Mouse (Mus musculus) MEL (cell line): Measurements from ENCODE around the gene Rnaseh2b. TPM values are rescaled to one million over a fixed set of nuclear protein-coding genes. Genes with fewer than 3 reads are reported as not detected.

Source experiments
- DNase-seq: peaks from one replicate; pipeline ENCODE4 v3.0.0; 2011; ENCODE audit warnings: low read depth, low spot score
- H3K27ac ChIP-seq: 2 replicates; pipeline ENCODE4 v1.5.1; 2012; ENCODE audit warnings: low read depth, mild to moderate bottlenecking, control low read depth, low read length, moderate library complexity; ENCODE audit not compliant: control insufficient read depth
- H3K27me3 ChIP-seq, 2 experiments: fragments of 150-350 bp in 1 of 2; sonication (generic) in 1 of 2; 2 replicates each; pipeline ENCODE4 v1.6.1; 2012; ENCODE audit warnings: low read length in 2 of 2, mild to moderate bottlenecking in 2 of 2, improper control_type of control experiment in 1 of 2, moderate library complexity in 1 of 2; ENCODE audit not compliant: insufficient read depth in 2 of 2, control insufficient read depth in 1 of 2
- H3K36me3 ChIP-seq, 2 experiments: 2 replicates each; pipeline ENCODE4 v1.6.1; 2012 to 2014; ENCODE audit warnings: low read length in 2 of 2, improper control_type of control experiment in 1 of 2, inconsistent platforms in 1 of 2, mild to moderate bottlenecking in 1 of 2; ENCODE audit not compliant: insufficient read depth in 2 of 2, control insufficient read depth in 1 of 2
- H3K4me1 ChIP-seq, 2 experiments: fragments of 150-350 bp in 1 of 2; sonication (generic) in 1 of 2; 2 replicates each; pipeline ENCODE4 v1.6.1; 2012; ENCODE audit warnings: low read length in 2 of 2, improper control_type of control experiment in 1 of 2, mild to moderate bottlenecking in 1 of 2; ENCODE audit not compliant: insufficient read depth in 2 of 2, control insufficient read depth in 1 of 2
- H3K4me3 ChIP-seq, 2 experiments: fragments of 150-350 bp in 1 of 2; sonication (generic) in 1 of 2; 2 replicates each; pipeline ENCODE4 v1.5.1; 2012; ENCODE audit warnings: low read depth in 2 of 2, low read length in 2 of 2, mild to moderate bottlenecking in 2 of 2, moderate library complexity in 2 of 2, control low read depth in 1 of 2, improper control_type of control experiment in 1 of 2; ENCODE audit not compliant: control insufficient read depth in 1 of 2, insufficient read depth in 1 of 2
- H3K79me2 ChIP-seq: 2 replicates; pipeline ENCODE4 v1.6.1; 2012; ENCODE audit warnings: mild to moderate bottlenecking, low read length, moderate library complexity; ENCODE audit not compliant: control insufficient read depth, poor library complexity, insufficient read depth
- H3K9ac ChIP-seq: 2 replicates; pipeline ENCODE4 v1.6.1; 2012; ENCODE audit warnings: low read depth, mild to moderate bottlenecking, control low read depth, low read length, moderate library complexity; ENCODE audit not compliant: control insufficient read depth, poor library complexity, severe bottlenecking
- H3K9me3 ChIP-seq: fragments of 150-350 bp; sonication (generic); replicated peaks from 2 replicates; pipeline ENCODE4 v1.6.1; 2012; ENCODE audit warnings: mild to moderate bottlenecking, low read length, improper control_type of control experiment, moderate library complexity; ENCODE audit not compliant: insufficient read depth
- CHD1 ChIP-seq: IDR thresholded peaks from 2 replicates; pipeline ENCODE4 v1.6.1; 2012; ENCODE audit warnings: low read depth, mild to moderate bottlenecking, inconsistent platforms, low read length, improper control_type of control experiment
- ELF1 ChIP-seq: IDR thresholded peaks from 2 replicates; pipeline ENCODE4 v1.6.1; 2014; ENCODE audit warnings: low read depth, mild to moderate bottlenecking, inconsistent platforms, low read length, improper control_type of control experiment, moderate library complexity
- EP300 ChIP-seq, 2 experiments: IDR thresholded peaks; 2 replicates each; pipeline ENCODE4 v1.6.1; 2011; ENCODE audit warnings: improper control_type of control experiment in 2 of 2, low read length in 2 of 2, low read depth in 1 of 2, mild to moderate bottlenecking in 1 of 2
- GABPA ChIP-seq: IDR thresholded peaks from 2 replicates; pipeline ENCODE4 v1.6.1; 2012; ENCODE audit warnings: low read depth, mild to moderate bottlenecking, inconsistent platforms, low read length, improper control_type of control experiment, moderate library complexity
- KAT2A ChIP-seq: conservative IDR thresholded peaks from 2 replicates; pipeline ENCODE4 v1.6.1; 2012; ENCODE audit warnings: low read depth, low read length, improper control_type of control experiment, inconsistent platforms
- MXI1 ChIP-seq: IDR thresholded peaks from 2 replicates; pipeline ENCODE4 v1.6.1; 2011; ENCODE audit warnings: mild to moderate bottlenecking, low read depth, low read length, improper control_type of control experiment
- MYC ChIP-seq: IDR thresholded peaks from 2 replicates; pipeline ENCODE4 v1.6.1; 2011; ENCODE audit warnings: low read depth, mild to moderate bottlenecking, low read length, improper control_type of control experiment, moderate library complexity
- NELFE ChIP-seq: IDR thresholded peaks from 2 replicates; pipeline ENCODE4 v1.6.1; 2011; ENCODE audit warnings: low read depth, low read length, improper control_type of control experiment
- NRF1 ChIP-seq: IDR thresholded peaks from 2 replicates; pipeline ENCODE4 v1.6.1; 2014; ENCODE audit warnings: low read depth, mild to moderate bottlenecking, inconsistent platforms, low read length, improper control_type of control experiment, moderate library complexity; ENCODE audit not compliant: poor library complexity, insufficient read depth, severe bottlenecking
- POLR2AphosphoS2 ChIP-seq: IDR thresholded peaks from 2 replicates; pipeline ENCODE4 v1.6.1; 2011; ENCODE audit warnings: low read length, improper control_type of control experiment
- RCOR1 ChIP-seq: IDR thresholded peaks from 2 replicates; pipeline ENCODE4 v1.6.1; 2012; ENCODE audit warnings: low read depth, mild to moderate bottlenecking, inconsistent platforms, low read length, improper control_type of control experiment
- SIN3A ChIP-seq: IDR thresholded peaks from 2 replicates; pipeline ENCODE4 v1.6.1; 2012; ENCODE audit warnings: low read length, improper control_type of control experiment, inconsistent platforms
- SMC3 ChIP-seq: IDR thresholded peaks from 2 replicates; pipeline ENCODE4 v1.6.1; 2011; ENCODE audit warnings: low read depth, low read length, improper control_type of control experiment
- TBP ChIP-seq: IDR thresholded peaks from 2 replicates; pipeline ENCODE4 v1.8.0; 2011; ENCODE audit warnings: low read depth, low read length, improper control_type of control experiment
- USF2 ChIP-seq, 2 experiments: IDR thresholded peaks; 2 replicates each; pipeline ENCODE4 v1.6.1; 2011 to 2012; ENCODE audit warnings: improper control_type of control experiment in 2 of 2, low read length in 2 of 2, borderline replicate concordance in 1 of 2, inconsistent platforms in 1 of 2, low read depth in 1 of 2, mild to moderate bottlenecking in 1 of 2; ENCODE audit not compliant: insufficient read depth in 1 of 2
- polyA plus RNA-seq, 2 experiments: library from polyadenylated mRNA; stranded (reverse) in 1 of 2; unstranded in 1 of 2; fragments of >175 nt in 1 of 2; fragments of >200 nt in 1 of 2; gene quantifications; 2 replicates each; pipeline versions ENCODE4 v1.2.1 to v1.2.4; 2012; ENCODE audit warnings: low replicate concordance in 2 of 2, low read depth in 1 of 2; ENCODE audit not compliant: insufficient read length in 2 of 2, insufficient read depth in 1 of 2, missing spikeins in 1 of 2
- total RNA-seq: library from RNA; depleted of rRNA; stranded (reverse); fragments of 300-350 nt; gene quantifications from 2 replicates; pipeline ENCODE4 v1.2.3, GENCODE M21; 2012

The Rnaseh2b gene
- total and polyA plus RNA-seq, 3 experiments = 50.2 to 412 (median 88.2) TPM

DNA sequence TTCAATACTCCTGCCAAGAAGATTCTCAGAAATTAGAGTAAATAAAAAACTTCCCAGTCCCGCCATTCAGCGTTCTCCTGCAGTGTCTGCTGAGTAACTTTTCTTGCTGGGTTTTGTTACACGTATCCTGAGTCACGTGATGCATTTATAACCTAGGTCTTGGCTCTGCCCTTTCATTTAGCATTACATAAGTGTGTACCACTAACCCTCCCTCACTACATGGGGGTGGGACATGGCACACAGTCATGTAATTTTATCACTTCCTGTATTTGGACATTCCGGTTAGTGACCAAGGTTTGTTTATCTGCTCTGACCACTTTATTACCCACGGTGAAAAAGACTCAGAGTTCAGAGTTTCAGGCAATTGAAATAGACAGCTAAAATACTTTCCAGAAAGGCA, 78.4 kb downstream of the Rnaseh2b start:
- Histone ChIP-seq H3K4me3 (no peak overlapping the region), H3K79me2 (no peaks in the 10 kb centered on the region), H3K27ac (no peak overlapping the region), H3K4me1 (no peaks in the 10 kb centered on the region), H3K9ac (no peak overlapping the region), H3K9me3 (no peaks in the 10 kb centered on the region), H3K36me3 (no peaks in the 10 kb centered on the region; a peak in 2 of 4 replicates), H3K27me3 (no peaks in the 10 kb centered on the region)
- DNase-seq = no peak
- TF ChIP-seq NRF1 = no peak
- TF ChIP-seq SIN3A = no peak
- TF ChIP-seq EP300 (IDR thresholded peaks at IDR 0.05; ENCODE audit: low read depth in 1 of 2, low read length in 2 of 2) = no peak
- no peak for TF ChIP-seq TBP

GRCm38 (mm10) chr14:62374001-62374400, 81.6 kb downstream of the Rnaseh2b start:
- no peak for TF ChIP-seq EP300 (IDR thresholded peaks at IDR 0.05; ENCODE audit: low read depth in 1 of 2, low read length in 2 of 2)

GRCm38 (mm10) chr14:62375694-62376093, 83.3 kb downstream of the Rnaseh2b start:
- DNase-seq = no peak
- no peak overlapping the region for H3K27ac ChIP-seq
- no peak overlapping the region for H3K4me3 ChIP-seq
- H3K9me3 ChIP-seq = no peaks in the 10 kb centered on the region
- no peak for TF ChIP-seq KAT2A
- TF ChIP-seq ELF1 = no peak
- TF ChIP-seq NELFE = no peak
- no peak for TF ChIP-seq SMC3
- no peak for TF ChIP-seq CHD1
- no peak for TF ChIP-seq POLR2AphosphoS2
- TF ChIP-seq MXI1 = no peak
- no peak for TF ChIP-seq USF2 (IDR thresholded peaks at IDR 0.05; ENCODE audit: borderline replicate concordance in 1 of 2, insufficient read depth in 1 of 2, low read depth in 1 of 2, low read length in 2 of 2)
- no peak for TF ChIP-seq GABPA
- no peak for TF ChIP-seq RCOR1
- TF ChIP-seq NRF1 = no peak
- TF ChIP-seq TBP = no peak
- no peak for TF ChIP-seq MYC
- H3K4me1 ChIP-seq = no peaks in the 10 kb centered on the region
- H3K36me3 ChIP-seq = no peaks in the 10 kb centered on the region; a peak in 2 of 4 replicates
- no peaks in the 10 kb centered on the region for H3K27me3 ChIP-seq
- H3K79me2 ChIP-seq = no peaks in the 10 kb centered on the region
- H3K9ac ChIP-seq = no peak overlapping the region

More at GRCm38 (mm10) chr14:62374001-62374400, 81.6 kb downstream of the Rnaseh2b start:
- no peaks in the 10 kb centered on the region for H3K9me3 ChIP-seq
- no peaks in the 10 kb centered on the region for H3K27me3 ChIP-seq
- H3K4me3 ChIP-seq = no peak overlapping the region
- no peaks in the 10 kb centered on the region for H3K79me2 ChIP-seq
- H3K4me1 ChIP-seq = no peaks in the 10 kb centered on the region
- no peak for DNase-seq
- H3K27ac ChIP-seq = no peak overlapping the region
- no peak overlapping the region for H3K9ac ChIP-seq
- H3K36me3 ChIP-seq = no peaks in the 10 kb centered on the region; a peak in 2 of 4 replicates
